Mouse (Mus musculus) ES-Bruce4 (cell line): ENCODE measurements around the gene Tsx. TPM values are rescaled to one million over a fixed set of nuclear protein-coding genes. Genes with fewer than 3 reads are reported as not detected.

Experiments used
- H3K27ac ChIP-seq: 2 replicates; pipeline ENCODE4 v1.5.1; 2012; ENCODE audit warnings: low read length, inconsistent platforms; ENCODE audit not compliant: insufficient read depth
- H3K27me3 ChIP-seq: 2 replicates; pipeline ENCODE4 v1.6.1; 2012; ENCODE audit warnings: mild to moderate bottlenecking, low read length, inconsistent platforms; ENCODE audit not compliant: control insufficient read depth, poor library complexity, insufficient read depth, severe bottlenecking
- H3K36me3 ChIP-seq: 2 replicates; pipeline ENCODE4 v1.6.1; 2012; ENCODE audit warnings: inconsistent platforms, mild to moderate bottlenecking, low read length, moderate library complexity; ENCODE audit not compliant: control insufficient read depth, poor library complexity, insufficient read depth, severe bottlenecking
- H3K4me1 ChIP-seq: one replicate; pipeline ENCODE4 v1.8.1; 2011; ENCODE audit warnings: low read length; ENCODE audit not compliant: control insufficient read depth, insufficient read depth
- H3K4me3 ChIP-seq: 2 replicates; pipeline ENCODE4 v1.5.1; 2011; ENCODE audit warnings: low read depth, mild to moderate bottlenecking, low read length
- H3K9ac ChIP-seq: 2 replicates; pipeline ENCODE4 v1.6.1; 2012; ENCODE audit warnings: low read depth, mild to moderate bottlenecking, inconsistent platforms; ENCODE audit not compliant: poor library complexity, severe bottlenecking
- H3K9me3 ChIP-seq: replicated peaks from 2 replicates; pipeline ENCODE4 v1.6.1; 2012; ENCODE audit warnings: mild to moderate bottlenecking, low read length, inconsistent platforms; ENCODE audit not compliant: control insufficient read depth, poor library complexity, insufficient read depth, severe bottlenecking
- CTCF ChIP-seq: IDR thresholded peaks from one replicate; pipeline ENCODE4 v1.8.1; 2011; ENCODE audit warnings: low read depth, low read length
- EP300 ChIP-seq: IDR thresholded peaks from 2 replicates; pipeline ENCODE4 v1.6.1; 2011; ENCODE audit warnings: low read depth, low read length; ENCODE audit not compliant: insufficient read depth
- POLR2A ChIP-seq: IDR thresholded peaks from one replicate; pipeline ENCODE4 v1.8.1; 2011; ENCODE audit warnings: low read length; ENCODE audit not compliant: insufficient read depth
- polyA plus RNA-seq: library from polyadenylated mRNA; stranded (reverse); fragments of >200 nt; gene quantifications from 2 replicates; pipeline ENCODE4 v1.2.4, GENCODE M21; 2011; ENCODE audit warnings: low read depth; ENCODE audit not compliant: missing spikeins, insufficient read depth, insufficient read length

Tsx gene
- polyA plus RNA-seq, 1 experiment: 0.75 TPM

GRCm38 (mm10) chrX:103384528-103384927 is 29.7 kb upstream of the Tsx start:
- TF ChIP-seq CTCF (no peak), EP300 (no peak), POLR2A (no peak)
- no peaks in the 10 kb centered on the region for H3K4me1 ChIP-seq
- no peaks in the 10 kb centered on the region for H3K9me3 ChIP-seq
- no peak overlapping the region for H3K9ac ChIP-seq
- H3K36me3 ChIP-seq: no peaks in the 10 kb centered on the region; the same call in 1 of the 2 replicates
- no peak overlapping the region for H3K4me3 ChIP-seq
- H3K27ac ChIP-seq: no peak overlapping the region
- H3K27me3 ChIP-seq: no peaks in the 10 kb centered on the region

GRCm38 (mm10) chrX:103388131-103388530 is 26.1 kb upstream of the Tsx start:
- Histone ChIP-seq H3K36me3 (no peaks in the 10 kb centered on the region; the same call in 1 of the 2 replicates), H3K9me3 (no peaks in the 10 kb centered on the region), H3K4me3 (no peak overlapping the region), H3K27ac (no peak overlapping the region), H3K9ac (no peak overlapping the region), H3K27me3 (no peaks in the 10 kb centered on the region), H3K4me1 (no peaks in the 10 kb centered on the region)
- TF ChIP-seq CTCF: no peak
- TF ChIP-seq POLR2A: no peak
- TF ChIP-seq EP300: no peak

DNA sequence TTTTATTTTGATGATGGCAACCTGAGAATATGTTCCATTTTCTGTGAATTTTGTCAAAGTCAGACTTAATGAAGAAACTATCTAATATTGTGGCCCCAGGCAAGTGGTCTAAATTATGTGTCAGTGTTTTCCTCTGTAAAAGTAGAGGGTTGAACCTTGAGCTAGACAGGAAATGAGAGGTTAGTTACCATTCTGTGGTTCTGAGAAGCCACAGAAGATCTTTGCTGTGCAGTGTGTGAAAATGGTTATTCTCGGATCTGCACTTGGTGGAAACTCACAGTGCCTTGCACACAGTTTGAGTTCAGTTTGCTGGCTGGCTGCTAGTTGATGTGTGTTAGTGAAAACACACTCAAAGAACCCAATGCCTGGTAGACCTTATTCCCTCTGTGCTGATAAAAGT is 20.4 kb upstream of the Tsx start:
- Histone ChIP-seq H3K27me3 (no peaks in the 10 kb centered on the region), H3K27ac (no peak overlapping the region), H3K9me3 (no peaks in the 10 kb centered on the region), H3K4me3 (no peak overlapping the region), H3K36me3 (no peaks in the 10 kb centered on the region; the same call in 1 of the 2 replicates), H3K4me1 (no peaks in the 10 kb centered on the region), H3K9ac (no peak overlapping the region)
- TF ChIP-seq CTCF (no peak), EP300 (no peak), POLR2A (no peak)

- Histone ChIP-seq H3K9ac (peak overlapping the region; percentile 55), H3K27me3 (no peaks in the 10 kb centered on the region), H3K4me3 (peak overlapping the region; percentile 89), H3K27ac (peak overlapping the region; percentile 77), H3K4me1 (no peaks in the 10 kb centered on the region), H3K36me3 (no peaks in the 10 kb centered on the region), H3K9me3 (no peaks in the 10 kb centered on the region)
- TF ChIP-seq EP300 (no peak), POLR2A (peak; percentile 60), CTCF (no peak)
Measured at GRCm38 (mm10) chrX:103405021-103405420, 9.2 kb upstream of the Tsx start.

DNA sequence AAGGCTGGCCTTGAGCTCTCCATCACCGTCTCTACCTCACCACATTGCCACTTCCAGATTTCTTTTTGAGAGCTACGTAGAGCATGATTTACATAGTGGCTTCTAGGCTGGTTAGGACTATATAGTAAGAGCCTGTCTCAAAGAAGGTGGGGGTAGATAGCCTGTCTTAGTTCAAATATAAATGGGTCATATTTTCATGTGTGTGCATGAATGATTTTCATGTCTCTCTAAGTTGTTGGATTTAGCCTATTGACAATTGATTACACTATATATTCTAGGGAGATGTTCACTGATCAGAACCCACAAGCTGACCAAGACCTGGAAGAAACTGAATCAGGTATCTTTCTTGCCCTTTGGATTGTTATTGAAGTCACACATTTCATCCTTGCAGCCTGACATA is 7.4 kb downstream of the Tsx start, which contains the start of gene Gm26992:
TSS of gene Gm26992 (plus strand) at position 301 of the 400 bp plus-strand sequence.
- Histone ChIP-seq H3K9me3 (no peaks in the 10 kb centered on the region), H3K9ac (no peak within 1 kb of the TSS), H3K36me3 (no peaks in the 10 kb centered on the region), H3K4me3 (no peak within 1 kb of the TSS), H3K27ac (no peak within 1 kb of the TSS; the same call in 1 of the 2 replicates), H3K4me1 (no peaks in the 10 kb centered on the region), H3K27me3 (no peaks in the 10 kb centered on the region)
- TF ChIP-seq EP300 (no peak), CTCF (no peak), POLR2A (no peak)

DNA sequence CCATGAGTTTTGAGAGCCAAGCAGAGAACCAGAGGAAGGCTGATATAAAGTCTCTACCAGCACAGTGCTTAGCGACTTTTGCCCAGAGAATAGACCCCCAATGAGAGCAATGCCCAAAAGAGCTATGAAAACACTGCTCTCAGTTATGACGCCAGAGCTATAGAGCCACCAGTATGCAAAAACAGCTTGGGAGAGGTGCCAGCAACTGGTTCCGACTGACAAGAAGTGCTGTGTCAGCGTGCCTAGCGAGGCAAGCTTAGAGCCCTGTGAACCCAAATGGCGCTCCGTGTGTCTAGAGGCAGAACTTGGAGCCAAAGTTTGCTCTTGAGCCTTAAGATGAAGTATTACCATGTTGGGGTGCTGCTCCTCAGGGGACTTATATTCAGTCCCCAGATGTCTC is 13.4 kb downstream of the Tsx start:
- H3K9ac ChIP-seq: no peak overlapping the region; the same call in 1 of the 2 replicates
- no peaks in the 10 kb centered on the region for H3K4me1 ChIP-seq
- no peaks in the 10 kb centered on the region for H3K27me3 ChIP-seq
- no peaks in the 10 kb centered on the region for H3K9me3 ChIP-seq
- H3K36me3 ChIP-seq: no peaks in the 10 kb centered on the region
- H3K27ac ChIP-seq: no peak overlapping the region; the same call in 1 of the 2 replicates
- no peak overlapping the region for H3K4me3 ChIP-seq
- TF ChIP-seq EP300: no peak
- no peak for TF ChIP-seq POLR2A

GRCm38 (mm10) chrX:103432293-103432692 is 18.0 kb downstream of the Tsx start:
- Histone ChIP-seq H3K9ac (no peak overlapping the region), H3K27me3 (no peaks in the 10 kb centered on the region), H3K4me3 (no peak overlapping the region; the same call in 1 of the 2 replicates)

More at GRCm38 (mm10) chrX:103432293-103432692, 18.0 kb downstream of the Tsx start:
- TF ChIP-seq CTCF: no peak
- peak; percentile 80 for TF ChIP-seq EP300
- no peaks in the 10 kb centered on the region for H3K4me1 ChIP-seq
- peak overlapping the region; percentile 76 for H3K27ac ChIP-seq
- no peaks in the 10 kb centered on the region for H3K36me3 ChIP-seq
- no peaks in the 10 kb centered on the region for H3K9me3 ChIP-seq
